Comparison of ENCODE assay signal across 8 mouse cellular contexts in genomic region chr1:194618841-194619311, GRCm38 (mm10). TPM values are rescaled to one million over a fixed set of nuclear protein-coding genes. Genes with fewer than 3 reads are reported as not detected.
A peak's percentile ranks its signal among the peaks of the same experiment; 100 is the strongest.
DNase-seq lines count a peak whose midpoint lies in the region; ATAC-seq and TF ChIP-seq lines count a peak whose summit lies in the region.

No protein-coding gene starts in this region.

- H3K4me1 ChIP-seq in bone marrow macrophage, adult 2 months (ENCODE audit: control insufficient read depth, insufficient read depth, low read length): peaks cover 14% of the 10 kb centered on the region
- peaks cover 35% of the 10 kb centered on the region for H3K4me1 ChIP-seq in embryonic facial prominence, embryonic 13.5 days
- peaks cover 7% of the 10 kb centered on the region; the same call in 1 of the 2 replicates for H3K4me1 ChIP-seq in limb, embryonic 14.5 days (ENCODE audit: control insufficient read depth, insufficient read depth, low read length)
- peaks cover 31% of the 10 kb centered on the region for H3K4me1 ChIP-seq in midbrain, embryonic 16.5 days (ENCODE audit: control insufficient read depth, insufficient read depth, low read length)
- peaks cover 19% of the 10 kb centered on the region for H3K4me1 ChIP-seq in stomach, embryonic 14.5 days (ENCODE audit: control insufficient read depth, insufficient read depth, low read length)

- H3K4me3 ChIP-seq in bone marrow macrophage, adult 2 months (ENCODE audit: insufficient read depth, low read length): peak overlapping the region; percentile 96
- peak overlapping the region; percentile 83 for H3K4me3 ChIP-seq in embryonic facial prominence, embryonic 13.5 days
- peak overlapping the region; percentile 71 for H3K4me3 ChIP-seq in limb, embryonic 14.5 days (replicated peaks; ENCODE audit: low read length)
- H3K4me3 ChIP-seq in midbrain, embryonic 16.5 days (ENCODE audit: low read depth, low read length): peak overlapping the region; percentile 93
- peak overlapping the region; percentile 83 for H3K4me3 ChIP-seq in stomach, embryonic 14.5 days (ENCODE audit: low read depth, low read length)

- no peaks in the 10 kb centered on the region for H3K36me3 ChIP-seq in embryonic facial prominence, embryonic 13.5 days
- no peaks in the 10 kb centered on the region for H3K36me3 ChIP-seq in limb, embryonic 14.5 days (ENCODE audit: control insufficient read depth, insufficient read depth, low read length)
- no peaks in the 10 kb centered on the region for H3K36me3 ChIP-seq in midbrain, embryonic 16.5 days (ENCODE audit: control insufficient read depth, insufficient read depth, low read length)
- no peaks in the 10 kb centered on the region for H3K36me3 ChIP-seq in stomach, embryonic 14.5 days (ENCODE audit: control insufficient read depth, insufficient read depth, low read length)

- no peak overlapping the region for H3K27ac ChIP-seq in bone marrow macrophage, adult 2 months (ENCODE audit: insufficient read depth, low read depth, low read length)
- no peak overlapping the region for H3K27ac ChIP-seq in embryonic facial prominence, embryonic 13.5 days
- no peak overlapping the region for H3K27ac ChIP-seq in limb, embryonic 14.5 days (replicated peaks; ENCODE audit: low read depth, low read length)
- peak overlapping the region; percentile 85 for H3K27ac ChIP-seq in midbrain, embryonic 16.5 days (ENCODE audit: low read length)
- no peak overlapping the region for H3K27ac ChIP-seq in stomach, embryonic 14.5 days (ENCODE audit: low read length)

- TF ChIP-seq CTCF in bone marrow macrophage, adult 2 months (IDR thresholded peaks at IDR 0.05; ENCODE audit: low read depth, low read length): peak; percentile 54

- DNase-seq in 3134 (ENCODE audit: extremely low read depth, insufficient read length, low spot score): peak; percentile 80
- DNase-seq in heart, adult 9 months (ENCODE audit: low spot score in 2 of 2): peak; percentile 63 to 85
- peak; percentile 91 for DNase-seq in kidney, adult 9 months
- DNase-seq in limb, embryonic 14.5 days (ENCODE audit: low spot score): peak; percentile 84

- H3K9me3 ChIP-seq in embryonic facial prominence, embryonic 13.5 days: no peaks in the 10 kb centered on the region
- H3K9me3 ChIP-seq in limb, embryonic 14.5 days (ENCODE audit: control insufficient read depth, low read length): no peaks in the 10 kb centered on the region
- no peaks in the 10 kb centered on the region for H3K9me3 ChIP-seq in midbrain, embryonic 16.5 days (replicated peaks; ENCODE audit: control insufficient read depth, low read length, poor library complexity, severe bottlenecking)
- no peaks in the 10 kb centered on the region for H3K9me3 ChIP-seq in stomach, embryonic 14.5 days (ENCODE audit: control insufficient read depth, low read depth, low read length)

- 2% methylated on average over 19 of the region's 19 CpGs for whole genome bisulfite sequencing in embryonic facial prominence, embryonic 13.5 days
- 2% methylated on average over 19 of the region's 19 CpGs for WGBS in limb, embryonic 14.5 days
- WGBS in midbrain, embryonic 16.5 days: under 1% methylated on average over 19 of the region's 19 CpGs
- 1% methylated on average over 19 of the region's 19 CpGs for WGBS in stomach, embryonic 14.5 days

- H3K27me3 ChIP-seq in embryonic facial prominence, embryonic 13.5 days: 0 out of 2 replicates have a peak, but pooled peaks cover 8% of the 10 kb centered on the region
- 0 out of 2 replicates have a peak, but pooled peaks cover 8% of the 10 kb centered on the region for H3K27me3 ChIP-seq in limb, embryonic 14.5 days (ENCODE audit: control insufficient read depth, insufficient read depth, low read length)
- no peaks in the 10 kb centered on the region for H3K27me3 ChIP-seq in midbrain, embryonic 16.5 days (ENCODE audit: control insufficient read depth, insufficient read depth, low read depth, low read length)
- no peaks in the 10 kb centered on the region for H3K27me3 ChIP-seq in stomach, embryonic 14.5 days (ENCODE audit: control insufficient read depth, insufficient read depth, low read length)

- H3K9ac ChIP-seq in embryonic facial prominence, embryonic 13.5 days: no peak overlapping the region; the same call in 1 of the 2 replicates
- H3K9ac ChIP-seq in limb, embryonic 14.5 days (ENCODE audit: low read depth, low read length, severe bottlenecking): no peak overlapping the region
- peak overlapping the region; percentile 98 for H3K9ac ChIP-seq in midbrain, embryonic 16.5 days (ENCODE audit: low read depth, low read length)
- no peak overlapping the region for H3K9ac ChIP-seq in stomach, embryonic 14.5 days (replicated peaks; ENCODE audit: low read depth, low read length)

- no peak for TF ChIP-seq POLR2A in bone marrow macrophage, adult 2 months (IDR thresholded peaks at IDR 0.05; ENCODE audit: borderline replicate concordance, low read depth, low read length)
- TF ChIP-seq POLR2A in limb, embryonic 14.5 days (IDR thresholded peaks at IDR 0.05; ENCODE audit: borderline replicate concordance, extremely low read depth, insufficient read depth, insufficient read length): no peak

- peak overlapping the region; percentile 95 for H3K4me2 ChIP-seq in embryonic facial prominence, embryonic 13.5 days
- H3K4me2 ChIP-seq in limb, embryonic 14.5 days (replicated peaks; ENCODE audit: low read depth, low read length, severe bottlenecking): peak overlapping the region; percentile 98
- H3K4me2 ChIP-seq in midbrain, embryonic 16.5 days (ENCODE audit: low read length): peak overlapping the region; percentile 88
- H3K4me2 ChIP-seq in stomach, embryonic 14.5 days (replicated peaks; ENCODE audit: low read depth, low read length): peak overlapping the region; percentile 90

- no peak for ATAC-seq in embryonic facial prominence, embryonic 13.5 days (ENCODE audit: insufficient number of reproducible peaks, insufficient read depth, low FRiP score, low TSS enrichment, low read depth)
- ATAC-seq in limb, embryonic 14.5 days (ENCODE audit: low FRiP score, low read depth): 0 out of 2 replicates have a peak, but pooled peaks have one; percentile 31
- peak; percentile 72 for ATAC-seq in midbrain, embryonic 16.5 days
- ATAC-seq in stomach, embryonic 14.5 days (ENCODE audit: insufficient number of reproducible peaks, insufficient read depth, low FRiP score, low read depth): no peak

RNA-seq across cellular contexts. Expression of gene Plxna2, which starts 0.9 kb away (rescaled TPM):
- 2.8 and 3.6 TPM in 2 replicates for polyA plus RNA-seq in bone marrow macrophage, adult 2 months (2012; ENCODE audit: insufficient read depth, insufficient read length, missing spikeins)
- 10.3 and 10.7 TPM in 2 replicates for polyA plus RNA-seq in embryonic facial prominence, embryonic 13.5 days (2015; fragmentation: Nextera tagmentation; extraction: Ambion mirVana)
- 10.8 and 11.0 TPM in 2 replicates for polyA plus RNA-seq in limb, embryonic 14.5 days (2012; rRNA removed)
- polyA plus RNA-seq in limb, embryonic 14.5 days (2014; fragmentation: Nextera tagmentation; extraction: Ambion mirVana): 10.2 and 11.9 TPM in 2 replicates
- 18.1 and 22.0 TPM in 2 replicates for polyA plus RNA-seq in midbrain, embryonic 16.5 days (2015; fragmentation: Nextera tagmentation; extraction: Ambion mirVana)
- polyA plus RNA-seq in stomach, embryonic 14.5 days (2014; fragmentation: Nextera tagmentation; extraction: Ambion mirVana): 7.7 and 8.3 TPM in 2 replicates

Comparison
In these comparisons a context has a peak if more than half of its experiments do, and no peak if none do; other contexts are left out.
1. ATAC-seq: peak in limb, embryonic 14.5 days (single experiment) and midbrain, embryonic 16.5 days (single experiment); none in embryonic facial prominence, embryonic 13.5 days (single experiment) and stomach, embryonic 14.5 days (single experiment).
2. Peak in every context shown above with its lines, with median percentiles within 50 percentile points of each other: DNase-seq, H3K4me3 ChIP-seq and H3K4me2 ChIP-seq.